Mouse (Mus musculus): ENCODE measurements at regions not wholly inside any gene's neighbourhood (a gene's known extent, or its start where the extent isn't known, plus 50 kb on each side); places are given as distances from the start of the nearest gene placed in this dataset.

GRCm38 (mm10) chr2:75756704-75757638 is 52.5 kb upstream of the Nfe2l2 start:
- Histone ChIP-seq H3K9ac (ENCODE audit: low read depth, low read length) (no peak overlapping the region), H3K9me3 (replicated peaks; ENCODE audit: control insufficient read depth, low read length) (no peaks in the 10 kb centered on the region), H3K36me3 (ENCODE audit: control insufficient read depth, insufficient read depth, low read length) (no peaks in the 10 kb centered on the region), H3K4me2 (no peak overlapping the region), H3K27me3 (ENCODE audit: control insufficient read depth, insufficient read depth, low read length) (no peaks in the 10 kb centered on the region), H3K27ac (ENCODE audit: low read depth, low read length) (no peak overlapping the region), H3K4me3 (ENCODE audit: low read depth, low read length) (no peak overlapping the region), H3K4me1 (ENCODE audit: control insufficient read depth, insufficient read depth, low read length) (no peaks in the 10 kb centered on the region)
- ATAC-seq (replicated peaks; ENCODE audit: insufficient number of reproducible peaks, low FRiP score, low TSS enrichment), result no peak
- 64% methylated on average over 16 of the region's 16 CpGs for WGBS (ENCODE audit: insufficient replicate concordance)

DNA sequence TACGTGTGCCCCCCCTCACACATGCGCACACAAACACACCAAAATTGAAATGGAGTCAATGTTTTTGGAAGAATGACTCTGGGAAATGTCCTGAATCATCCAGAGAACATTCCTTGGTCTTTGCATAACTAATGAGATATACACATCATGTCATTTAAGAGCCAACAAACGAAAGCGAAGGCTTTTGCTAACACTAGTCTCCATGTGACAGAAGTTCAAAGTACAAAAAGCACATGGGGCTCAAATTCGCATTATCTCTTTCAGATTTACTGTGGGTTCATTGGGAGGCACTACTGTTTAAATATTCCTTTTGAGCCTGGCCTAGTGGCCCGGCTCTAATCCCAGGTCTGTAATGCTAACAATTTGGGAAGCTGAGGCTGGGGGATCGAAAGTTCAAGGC is 50.2 kb upstream of the Nfe2l2 start:
- Histone ChIP-seq H3K36me3 (ENCODE audit: control insufficient read depth, insufficient read depth, low read length) (no peaks in the 10 kb centered on the region), H3K4me1 (ENCODE audit: control insufficient read depth, insufficient read depth, low read length) (no peaks in the 10 kb centered on the region), H3K9me3 (replicated peaks; ENCODE audit: control insufficient read depth, low read length) (no peaks in the 10 kb centered on the region), H3K4me3 (ENCODE audit: low read depth, low read length) (no peak overlapping the region), H3K9ac (ENCODE audit: low read depth, low read length) (no peak overlapping the region), H3K4me2 (no peak overlapping the region), H3K27ac (ENCODE audit: low read depth, low read length) (no peak overlapping the region), H3K27me3 (ENCODE audit: control insufficient read depth, insufficient read depth, low read length) (no peaks in the 10 kb centered on the region)
- no peak for ATAC-seq (replicated peaks; ENCODE audit: insufficient number of reproducible peaks, low FRiP score, low TSS enrichment)
- WGBS (ENCODE audit: insufficient replicate concordance), result 85% methylated on average over 7 of the region's 7 CpGs
